Mouse (Mus musculus) urinary bladder, postnatal 4 days (tissue): ENCODE measurements around the gene Tmem9b.

Experiments used
- DNase-seq, 2 experiments: peaks; one replicate each; pipeline ENCODE4 v3.0.0; 2021 to 2022; ENCODE audit warnings: low spot score in 2 of 2

Tmem9b gene

DNA sequence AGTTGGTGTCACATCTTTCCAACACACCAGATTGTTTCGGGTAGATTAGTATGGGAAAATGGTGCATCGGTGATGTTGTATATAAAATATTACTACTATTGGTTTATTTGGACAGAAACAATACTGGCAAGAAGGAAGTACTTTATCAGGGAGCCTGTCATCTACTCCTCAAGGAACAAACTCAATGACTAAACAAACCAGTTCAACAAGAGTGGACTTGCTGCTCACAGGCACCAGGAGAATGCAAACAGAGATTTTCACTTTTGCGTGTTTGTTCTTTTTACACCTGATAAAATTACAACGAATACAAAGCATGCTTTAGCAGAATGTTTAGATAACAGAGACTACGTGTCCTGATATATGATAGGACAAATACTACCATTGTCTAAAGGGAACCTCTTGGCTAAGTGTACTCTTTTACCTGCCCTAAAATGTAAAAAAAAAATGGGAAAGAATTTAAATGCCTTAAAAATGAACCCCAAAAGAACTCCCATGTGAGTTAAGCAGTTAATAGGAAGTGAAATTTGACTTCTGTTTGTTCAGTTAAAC lies 12.8 kb downstream of the Tmem9b start:
- DNase-seq, result no peak

DNA sequence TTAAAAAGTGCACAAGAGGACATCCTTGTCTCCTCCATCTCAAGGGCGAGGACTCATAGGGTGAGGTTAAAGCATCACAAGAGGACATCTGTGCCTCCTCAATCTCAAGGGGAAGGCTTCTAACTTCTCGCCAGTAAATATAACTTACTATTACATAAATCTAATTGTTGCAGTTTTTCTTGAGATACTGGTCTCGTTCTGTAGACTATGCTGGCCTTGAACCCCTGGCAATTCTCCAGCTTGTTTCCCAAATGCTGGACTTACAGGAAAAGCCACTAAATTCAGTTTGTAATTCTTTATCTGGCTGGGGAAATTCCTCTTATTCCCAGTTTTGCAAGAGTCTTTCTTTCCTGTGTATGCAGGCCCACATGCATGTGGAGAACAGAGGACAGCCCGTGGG lies 17.9 kb downstream of the Tmem9b start:
- DNase-seq, result no peak

DNA sequence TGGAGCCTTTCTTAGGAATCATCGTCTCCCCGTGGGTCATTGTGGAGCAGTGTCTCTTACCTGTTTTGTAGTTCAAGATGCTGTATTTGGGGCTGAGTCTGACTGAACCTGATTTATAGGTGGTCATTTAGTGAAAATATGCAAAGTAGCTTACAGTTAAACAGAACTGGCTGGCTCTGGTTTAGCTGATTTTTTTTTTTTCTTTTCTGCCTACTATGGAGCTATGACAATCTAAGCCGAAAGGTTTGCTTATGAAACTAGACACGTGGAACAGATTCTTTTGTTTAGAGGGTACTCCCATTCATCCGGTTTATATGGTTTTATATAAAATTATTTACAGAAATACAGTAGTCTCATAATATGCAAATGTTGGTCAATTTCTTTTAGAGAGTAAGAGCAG lies 21.0 kb downstream of the Tmem9b start, which contains the start of gene Ascl3:
Gene Ascl3, minus strand, starts transcription at position 101 of the 400 bp plus-strand sequence.
- no peak for DNase-seq

DNA sequence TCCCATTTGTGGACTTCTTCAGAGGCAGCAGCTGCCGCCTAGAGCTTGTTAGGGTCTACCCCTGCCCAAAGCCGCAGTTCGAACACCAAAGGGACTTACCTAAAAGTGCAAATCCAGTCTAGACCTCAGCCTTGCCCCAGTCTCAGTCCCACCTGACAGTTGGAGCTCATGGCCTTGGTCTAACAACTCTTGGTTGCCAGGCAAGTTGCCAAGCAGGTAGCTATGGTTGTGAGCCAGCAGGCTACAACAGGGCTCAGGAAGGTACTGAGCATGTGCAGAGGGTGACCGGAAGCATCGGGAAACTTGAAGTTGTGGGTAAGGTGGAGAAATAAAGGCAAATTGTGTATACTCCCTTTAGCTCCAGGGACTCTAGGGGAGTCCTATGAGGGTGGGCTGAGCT lies 29.0 kb downstream of the Tmem9b start, which contains the start of gene BC051019:
Gene BC051019, minus strand, starts transcription at position 154 of the 400 bp plus-strand sequence.
- no peak for DNase-seq

GRCm38 (mm10) chr7:109723114-109723513 lies 29.6 kb downstream of the Tmem9b start:
- DNase-seq, result no peak

- no peak for DNase-seq
These were observed 30.1 kb downstream of the Tmem9b start for GRCm38 (mm10) chr7:109722618-109723017.

DNA sequence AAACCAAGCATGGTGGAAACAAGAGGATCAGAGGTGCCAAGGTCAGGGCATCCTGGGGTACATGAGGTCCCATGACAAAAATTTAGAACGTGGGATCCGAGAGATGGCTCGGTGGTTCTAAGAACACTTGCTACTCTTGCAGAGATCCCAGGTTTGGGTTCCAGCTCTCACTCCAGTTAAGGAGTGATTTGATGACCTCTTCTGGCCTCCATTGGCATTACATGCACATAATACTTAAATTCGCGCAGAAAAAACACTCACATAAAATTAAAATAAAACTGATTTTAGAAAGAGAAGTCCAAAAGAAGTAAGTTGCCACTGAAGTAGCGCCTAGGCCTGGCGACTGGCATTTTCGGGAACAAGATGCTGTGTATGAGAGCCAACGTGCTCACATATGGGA lies 33.4 kb downstream of the Tmem9b start:
- DNase-seq, result no peak

GRCm38 (mm10) chr7:109713434-109713982 lies 39.2 kb downstream of the Tmem9b start:
- no peak for DNase-seq

DNA sequence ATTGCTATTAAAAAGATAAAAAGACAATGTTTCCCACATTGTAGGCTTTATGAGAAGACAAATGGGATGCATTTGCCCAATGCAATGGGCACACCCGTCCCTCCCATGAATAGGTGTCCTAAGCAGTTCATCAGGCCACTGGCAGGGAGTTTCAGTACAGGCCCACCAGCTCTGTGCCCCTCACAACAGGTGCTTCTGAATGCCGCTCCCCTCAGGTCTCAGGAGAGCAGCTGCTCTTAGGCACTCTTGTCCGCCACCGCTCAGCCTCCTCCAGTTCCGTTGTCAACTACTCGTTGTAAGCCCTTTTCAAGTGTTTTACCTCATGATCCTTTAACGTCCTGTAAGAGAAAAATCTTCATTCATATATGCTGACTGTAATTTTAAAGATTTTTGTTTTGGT lies 40.5 kb downstream of the Tmem9b start:
- no peak for DNase-seq

- DNase-seq, result no peak
These were observed 42.6 kb downstream of the Tmem9b start for GRCm38 (mm10) chr7:109710069-109710468.

DNA sequence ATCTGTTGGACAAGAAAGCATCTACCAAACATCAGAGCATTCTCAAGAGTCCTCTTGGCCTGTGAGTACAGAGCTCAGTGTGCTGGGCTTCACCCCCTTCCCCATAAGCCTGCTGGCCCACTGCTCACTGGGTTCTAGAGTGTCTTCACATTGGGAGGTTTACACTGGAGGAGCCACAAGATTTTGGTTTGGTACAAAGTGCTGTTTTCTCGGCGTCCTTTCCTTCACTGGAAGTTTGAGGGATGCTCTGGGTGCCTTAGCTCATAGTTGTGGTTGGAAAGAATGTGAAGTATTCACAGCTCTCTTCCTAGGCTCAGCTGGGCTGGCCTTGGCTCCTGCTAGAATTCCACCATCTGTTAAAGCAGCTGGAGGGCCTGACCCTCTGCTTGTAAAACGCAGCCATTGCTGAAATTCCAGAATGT lies 43.7 kb downstream of the Tmem9b start:
- DNase-seq, result peak in 1 of 2 experiments; percentile 63

- DNase-seq, result no peak
These were observed 45.5 kb downstream of the Tmem9b start for GRCm38 (mm10) chr7:109707023-109707785.

DNA sequence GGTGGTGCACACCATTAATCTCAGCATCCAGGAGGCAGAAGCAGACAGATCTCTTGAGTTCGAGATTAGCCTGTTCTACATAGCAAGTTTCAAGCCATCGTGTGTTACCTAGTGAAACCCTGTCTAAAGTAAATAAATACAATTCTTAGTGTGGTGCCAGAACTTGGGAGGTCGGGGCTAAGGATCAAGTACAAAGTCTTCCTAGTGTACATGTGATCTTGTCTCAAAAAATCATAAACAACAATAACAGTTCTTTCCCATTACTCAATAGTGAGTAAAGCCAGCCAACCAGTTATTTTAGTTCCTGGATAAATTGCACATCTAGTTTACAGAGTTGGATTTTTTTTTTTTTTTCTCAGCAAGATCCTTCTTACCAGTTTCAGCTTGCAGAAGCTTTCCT lies 48.2 kb downstream of the Tmem9b start:
- DNase-seq, result no peak

DNA sequence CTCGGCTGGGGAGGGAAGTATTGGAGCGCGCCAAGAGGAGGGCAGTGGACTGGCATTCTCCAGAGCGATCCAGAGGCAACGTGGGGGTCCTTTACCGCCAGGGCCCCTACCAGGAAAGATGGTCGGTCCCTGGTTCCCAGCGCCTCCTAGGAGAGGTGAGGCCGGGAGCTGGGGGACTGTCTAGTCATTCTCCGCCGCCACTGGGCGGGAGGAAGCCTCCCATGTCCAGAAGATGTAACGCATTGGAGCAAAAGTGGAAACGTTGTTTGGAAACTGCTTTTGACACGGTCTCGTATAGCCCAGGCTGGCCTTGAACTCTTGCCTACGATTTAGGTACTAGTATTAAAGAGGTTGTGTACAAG lies 48.7 kb downstream of the Tmem9b start:
- DNase-seq, result no peak

DNA sequence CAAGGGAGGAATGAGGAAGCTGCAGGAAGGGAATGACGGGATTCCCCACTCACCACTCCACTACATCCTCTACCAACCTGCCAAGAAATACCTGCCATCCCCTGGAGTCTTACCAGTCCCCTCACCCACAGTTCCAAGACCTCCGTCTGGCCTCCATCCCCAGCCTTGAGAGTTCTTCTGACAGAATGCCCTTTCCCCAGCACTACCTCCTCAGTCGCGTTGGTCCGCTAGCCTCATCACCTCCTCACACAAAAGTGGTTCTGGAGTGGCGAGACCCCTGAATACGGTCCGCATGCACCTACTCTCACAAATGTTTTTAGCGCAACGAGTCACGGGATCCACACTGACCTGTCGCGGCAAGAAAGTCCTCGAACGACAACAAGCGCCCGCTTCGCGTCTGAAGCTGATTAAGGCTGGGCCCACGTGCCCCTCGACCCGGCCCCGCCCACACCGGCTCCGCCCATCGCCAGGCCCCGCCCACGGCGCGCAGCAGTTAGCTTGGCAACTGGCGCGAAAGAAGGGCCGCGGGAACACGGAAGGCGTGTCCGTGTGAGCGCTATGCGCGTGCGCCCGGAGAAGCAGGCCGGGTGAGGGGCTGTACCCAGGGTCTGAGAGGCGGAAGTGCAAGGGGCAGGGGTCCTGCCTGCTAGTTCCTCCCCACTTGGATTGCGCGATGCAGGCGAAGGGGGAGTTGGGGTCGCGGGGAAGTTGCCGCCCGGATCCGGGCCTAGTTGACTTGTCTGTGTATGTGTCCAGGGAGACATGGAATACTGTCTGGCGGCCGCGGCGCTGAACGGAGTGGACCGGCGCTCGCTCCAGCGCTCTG lies 49.3 kb downstream of the Tmem9b start, which contains the start of the genes St5 and Akip1:
Gene St5, minus strand, starts transcription at position 416 of the 826 bp plus-strand sequence.
Gene Akip1, plus strand, starts transcription at position 501 of the 826 bp plus-strand sequence.
- peak; percentile 96 to 98 for DNase-seq

GRCm38 (mm10) chr7:109702721-109703120 lies 50.0 kb downstream of the Tmem9b start:
- DNase-seq, result no peak

DNA sequence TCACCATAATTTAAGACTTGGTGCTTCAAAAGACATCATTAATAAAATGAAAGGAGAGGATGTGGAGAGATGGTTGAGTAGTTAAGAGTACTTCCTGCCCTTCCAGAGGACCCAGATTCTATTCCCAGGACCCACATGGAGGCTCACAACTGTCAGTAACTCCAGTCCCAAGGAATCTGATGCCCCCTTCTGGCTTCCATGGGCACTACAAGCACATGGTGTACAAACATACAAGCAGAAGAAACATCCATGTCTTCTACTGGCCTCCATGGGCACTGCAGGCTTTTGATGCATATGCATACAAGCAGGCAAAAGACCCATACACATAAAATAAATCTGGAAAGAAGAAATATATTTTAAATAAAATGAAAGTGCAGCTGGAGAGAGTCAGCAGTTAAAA lies 52.5 kb downstream of the Tmem9b start:
- DNase-seq, result no peak

DNA sequence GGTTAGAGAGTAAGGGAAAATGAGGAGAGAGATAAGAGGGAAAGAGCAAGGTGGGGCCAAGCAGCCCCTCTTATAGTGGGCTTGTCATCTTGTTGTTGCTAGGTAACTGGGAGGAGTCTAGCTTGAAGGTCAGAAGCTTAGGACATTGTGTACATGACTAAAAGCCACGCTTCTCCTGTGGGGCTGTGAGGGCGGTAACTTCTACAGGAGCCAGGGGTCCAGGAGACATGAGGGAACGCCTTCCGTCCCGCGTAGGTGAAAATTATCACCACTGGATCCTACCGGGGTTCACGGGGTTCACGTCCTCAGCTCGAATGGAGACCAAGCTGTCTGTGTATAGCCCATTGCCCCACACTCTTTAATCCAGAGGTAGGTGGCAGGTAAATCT lies 57.3 kb downstream of the Tmem9b start:
- no peak for DNase-seq

- no peak for DNase-seq
These were observed 57.9 kb downstream of the Tmem9b start for GRCm38 (mm10) chr7:109694576-109695338.

DNA sequence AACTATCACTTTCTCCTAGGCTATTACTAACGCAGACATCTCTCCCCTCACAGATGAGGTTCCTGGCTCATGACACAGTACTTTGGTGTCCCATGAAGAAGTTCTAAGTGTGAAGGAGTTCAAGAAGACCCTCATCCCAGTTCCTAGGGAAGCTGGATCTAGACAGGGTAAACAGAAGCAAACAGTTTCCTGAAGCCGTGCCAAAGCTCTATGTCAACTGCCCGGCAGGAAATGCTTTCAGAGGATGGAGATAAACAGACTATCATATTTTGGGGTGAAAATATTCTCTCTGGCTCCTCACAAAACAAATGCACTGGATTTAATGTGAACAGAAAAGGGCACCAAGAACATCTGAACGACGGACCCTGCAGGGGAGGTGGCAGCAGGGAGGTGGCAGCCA lies 61.7 kb downstream of the Tmem9b start:
- no peak for DNase-seq

DNA sequence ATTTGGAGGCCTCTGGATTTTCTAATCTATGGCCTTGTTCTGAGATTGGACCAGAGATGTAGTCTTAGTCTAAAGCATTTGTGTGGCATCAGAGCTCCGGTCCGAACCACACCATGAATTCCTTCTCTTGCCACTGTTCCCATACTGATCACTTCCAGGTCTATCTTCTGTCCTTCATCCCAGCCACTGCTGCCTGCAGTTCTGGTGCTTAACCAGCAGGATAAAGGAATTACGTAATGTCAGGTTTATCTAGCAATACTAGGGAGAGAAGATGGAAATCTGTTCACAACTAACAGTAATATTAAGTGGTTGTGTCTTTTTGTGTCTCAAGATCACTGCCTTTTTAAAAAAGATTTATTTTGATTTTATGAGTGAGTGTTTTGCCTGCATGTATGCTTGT lies 62.6 kb downstream of the Tmem9b start:
- no peak for DNase-seq
